Mouse (Mus musculus): Measurements from ENCODE around the gene Srek1ip1. TPM values are rescaled to one million over a fixed set of nuclear protein-coding genes. Genes with fewer than 3 reads are reported as not detected.
A peak's percentile ranks its signal among the peaks of the same experiment; 100 is the strongest.

Gene Srek1ip1
- 19.7 and 21.4 TPM in 2 replicates for polyA plus RNA-seq (2012; rRNA removed)

GRCm38 (mm10) chr13:104792184-104792583, at the start of gene Srek1ip1:
Srek1ip1 (plus strand) TSS chr13:104792484.
- DNase-seq (ENCODE audit: extremely low spot score in 1 of 2, low spot score in 1 of 2): no peak

GRCm38 (mm10) chr13:104742866-104743265, 49.4 kb upstream of the Srek1ip1 start:
- DNase-seq (ENCODE audit: extremely low spot score in 1 of 2, low spot score in 1 of 2): peak in 1 of 2 experiments; percentile 27

GRCm38 (mm10) chr13:104747032-104747431, 45.3 kb upstream of the Srek1ip1 start:
- no peak for DNase-seq (ENCODE audit: extremely low spot score in 1 of 2, low spot score in 1 of 2)

- no peak for DNase-seq (ENCODE audit: extremely low spot score in 1 of 2, low spot score in 1 of 2)
These were observed 32.9 kb upstream of the Srek1ip1 start for GRCm38 (mm10) chr13:104759381-104759780.

- DNase-seq (ENCODE audit: extremely low spot score in 1 of 2, low spot score in 1 of 2): no peak
These were observed 29.9 kb upstream of the Srek1ip1 start for GRCm38 (mm10) chr13:104762401-104762800.

GRCm38 (mm10) chr13:104763193-104763592, 29.1 kb upstream of the Srek1ip1 start:
- DNase-seq (ENCODE audit: extremely low spot score in 1 of 2, low spot score in 1 of 2): no peak

GRCm38 (mm10) chr13:104779104-104779670, 13.1 kb upstream of the Srek1ip1 start:
- DNase-seq (ENCODE audit: extremely low spot score in 1 of 2, low spot score in 1 of 2): no peak

GRCm38 (mm10) chr13:104787260-104787659, 5.0 kb upstream of the Srek1ip1 start:
- no peak for DNase-seq (ENCODE audit: extremely low spot score in 1 of 2, low spot score in 1 of 2)

GRCm38 (mm10) chr13:104789663-104790062, 2.6 kb upstream of the Srek1ip1 start:
- peak in 1 of 2 experiments; percentile 67 for DNase-seq (ENCODE audit: extremely low spot score in 1 of 2, low spot score in 1 of 2)

GRCm38 (mm10) chr13:104794421-104794820, 2.1 kb downstream of the Srek1ip1 start:
- DNase-seq (ENCODE audit: extremely low spot score in 1 of 2, low spot score in 1 of 2): no peak

- DNase-seq (ENCODE audit: extremely low spot score in 1 of 2, low spot score in 1 of 2): no peak
These were observed 6.8 kb downstream of the Srek1ip1 start for GRCm38 (mm10) chr13:104799067-104799466.

GRCm38 (mm10) chr13:104799566-104800182, 7.4 kb downstream of the Srek1ip1 start:
- no peak for DNase-seq (ENCODE audit: extremely low spot score in 1 of 2, low spot score in 1 of 2)

GRCm38 (mm10) chr13:104805681-104806080, 13.4 kb downstream of the Srek1ip1 start:
- peak in 1 of 2 experiments; percentile 82 for DNase-seq (ENCODE audit: extremely low spot score in 1 of 2, low spot score in 1 of 2)

- no peak for DNase-seq (ENCODE audit: extremely low spot score in 1 of 2, low spot score in 1 of 2)
These were observed 24.0 kb downstream of the Srek1ip1 start for GRCm38 (mm10) chr13:104816270-104816634.

GRCm38 (mm10) chr13:104816635-104817571, 24.6 kb downstream of the Srek1ip1 start, which contains the start of gene Cwc27:
Cwc27 (minus strand) TSS chr13:104817142.
- DNase-seq (ENCODE audit: extremely low spot score in 1 of 2, low spot score in 1 of 2): peak; percentile 39 to 82

GRCm38 (mm10) chr13:104817696-104818095, 25.4 kb downstream of the Srek1ip1 start:
- no peak for DNase-seq (ENCODE audit: extremely low spot score in 1 of 2, low spot score in 1 of 2)

- DNase-seq (ENCODE audit: extremely low spot score in 1 of 2, low spot score in 1 of 2): no peak
These were observed 28.9 kb downstream of the Srek1ip1 start for GRCm38 (mm10) chr13:104821192-104821591.

- DNase-seq (ENCODE audit: extremely low spot score in 1 of 2, low spot score in 1 of 2): no peak
These were observed 29.6 kb downstream of the Srek1ip1 start for GRCm38 (mm10) chr13:104821908-104822307.

GRCm38 (mm10) chr13:104822411-104822838, 30.1 kb downstream of the Srek1ip1 start:
- no peak for DNase-seq (ENCODE audit: extremely low spot score in 1 of 2, low spot score in 1 of 2)

GRCm38 (mm10) chr13:104825470-104825869, 33.2 kb downstream of the Srek1ip1 start:
- no peak for DNase-seq (ENCODE audit: extremely low spot score in 1 of 2, low spot score in 1 of 2)

GRCm38 (mm10) chr13:104832811-104833210, 40.5 kb downstream of the Srek1ip1 start:
- DNase-seq (ENCODE audit: extremely low spot score in 1 of 2, low spot score in 1 of 2): peak in 1 of 2 experiments; percentile 33
